ENCODE assay signal across 13 mouse cellular contexts in the genomic region with DNA sequence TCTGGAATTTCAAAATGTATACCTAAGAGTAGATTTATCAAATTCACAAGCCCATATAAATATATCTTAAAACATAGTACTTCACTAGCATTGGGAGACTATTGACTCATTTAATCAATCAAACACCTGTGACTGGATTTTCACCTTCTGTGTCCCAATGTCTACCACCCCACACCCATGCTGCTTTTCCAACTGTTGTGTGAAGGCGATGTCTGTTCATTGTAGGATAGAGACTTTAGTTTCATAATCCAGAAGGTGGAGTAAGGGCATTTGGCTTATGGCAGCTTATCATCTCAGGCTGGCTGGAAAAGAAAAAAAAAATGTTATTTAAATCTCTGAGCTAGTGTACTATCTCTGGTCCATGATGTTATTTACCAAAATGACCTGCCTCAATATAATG.
"Had no signal": no experiment of that assay in that cellular context is flagged by ENCODE, and none has a peak within 500 bp of the region (broad histone marks: within the 10 kb centered on the region; RNA-seq: fewer than 3 reads in every experiment).

No protein-coding gene starts in this region.

- H3K4me2 ChIP-seq: liver, embryonic 11.5 days; liver, embryonic 15.5 days; neural tube, embryonic 13.5 days had no signal

- H3K4me3 ChIP-seq: limb, embryonic 10.5 days; liver, embryonic 15.5 days; midbrain, embryonic 10.5 days; neural tube, embryonic 13.5 days had no signal

- H3K27ac ChIP-seq: limb, embryonic 10.5 days; liver, embryonic 15.5 days; midbrain, embryonic 10.5 days; neural tube, embryonic 13.5 days had no signal

- H3K9ac ChIP-seq: liver, embryonic 15.5 days; neural tube, embryonic 13.5 days had no signal

- DNase-seq: kidney, postnatal 25 days; layer of hippocampus, adult 9-11 months; layer of hippocampus, postnatal 36 days; lung, adult 2 months; lung, postnatal 4 days; right cerebral cortex, postnatal 14 days; thymus, postnatal 36 days had no signal

- H3K36me3 ChIP-seq: limb, embryonic 10.5 days; liver, embryonic 15.5 days; midbrain, embryonic 10.5 days; neural tube, embryonic 13.5 days had no signal

- H3K4me1 ChIP-seq: limb, embryonic 10.5 days; liver, embryonic 15.5 days; midbrain, embryonic 10.5 days; neural tube, embryonic 13.5 days had no signal

- H3K27me3 ChIP-seq: liver, embryonic 15.5 days; neural tube, embryonic 13.5 days had no signal

- H3K9me3 ChIP-seq: limb, embryonic 10.5 days; liver, embryonic 15.5 days; midbrain, embryonic 10.5 days; neural tube, embryonic 13.5 days had no signal

- ATAC-seq: lung, postnatal 0 days had no signal
